Mouse (Mus musculus) C2C12 (cell line): Measurements from ENCODE around the gene Ggt5. TPM values are rescaled to one million over a fixed set of nuclear protein-coding genes. Genes with fewer than 3 reads are reported as not detected.

Experiments used
- H3K27me3 ChIP-seq: one replicate; pipeline ENCODE4 v1.6.1; 2011; ENCODE audit not compliant: control insufficient read depth, insufficient read depth, insufficient read length
- H3K36me3 ChIP-seq: one replicate; pipeline ENCODE4 v1.6.1; 2011; ENCODE audit not compliant: control insufficient read depth, insufficient read depth
- H3K4me3 ChIP-seq: one replicate; pipeline ENCODE4 v1.5.1; 2011; ENCODE audit warnings: mild to moderate bottlenecking, control low read depth; ENCODE audit not compliant: poor library complexity, insufficient read depth, severe bottlenecking
- H3K79me2 ChIP-seq: one replicate; pipeline ENCODE4 v1.6.1; 2011; ENCODE audit not compliant: control insufficient read depth, insufficient read depth
- H3K79me3 ChIP-seq: one replicate; pipeline ENCODE4 v1.6.1; 2011; ENCODE audit warnings: low read depth, control low read depth
- H3ac ChIP-seq: one replicate; pipeline ENCODE3; 2011; ENCODE audit warnings: low read depth; ENCODE audit not compliant: control insufficient read depth, insufficient read length
- CEBPB ChIP-seq: IDR thresholded peaks from one replicate; pipeline ENCODE4 v1.6.1; 2011; ENCODE audit warnings: low read depth, mild to moderate bottlenecking, control low read depth, moderate library complexity
- CTCF ChIP-seq: IDR thresholded peaks from one replicate; pipeline ENCODE4 v1.5.1; 2011; ENCODE audit not compliant: control insufficient read depth, insufficient read depth, insufficient read length
- FOSL1 ChIP-seq: IDR thresholded peaks from one replicate; pipeline ENCODE4 v1.8.0; 2011; ENCODE audit warnings: mild to moderate bottlenecking, low read length; ENCODE audit not compliant: poor library complexity, insufficient read depth, severe bottlenecking
- MAX ChIP-seq: IDR thresholded peaks from one replicate; pipeline ENCODE4 v1.6.1; 2011; ENCODE audit warnings: mild to moderate bottlenecking, control low read depth
- MYOD1 ChIP-seq: IDR thresholded peaks from one replicate; pipeline ENCODE4 v1.6.1; 2011; ENCODE audit warnings: low read depth; ENCODE audit not compliant: control insufficient read depth, insufficient read length
- MYOG ChIP-seq: IDR thresholded peaks from one replicate; pipeline ENCODE4 v1.6.1; 2011; ENCODE audit not compliant: control insufficient read depth, insufficient read length; ENCODE audit errors: extremely low read depth
- USF1 ChIP-seq: IDR thresholded peaks from one replicate; pipeline ENCODE4 v1.6.1; 2011; ENCODE audit warnings: low read depth, mild to moderate bottlenecking, control low read depth, moderate library complexity
- polyA plus RNA-seq: library from polyadenylated mRNA; unstranded; fragments of >200 nt; fragmentation: generic; extraction: Trizol; gene quantifications from one replicate; pipeline ENCODE4 v1.2.1, GENCODE M21; 2012; ENCODE audit warnings: missing spikeins

The Ggt5 gene
- polyA plus RNA-seq, 1 experiment = not detected

- Histone ChIP-seq H3K4me3 (no peak overlapping the region), H3K36me3 (peaks cover 9% of the 10 kb centered on the region), H3K79me2 (no peaks in the 10 kb centered on the region), H3K79me3 (no peaks in the 10 kb centered on the region), H3K27me3 (no peaks in the 10 kb centered on the region), H3ac (no peak overlapping the region)
- TF ChIP-seq MYOG (no peak), CEBPB (no peak), CTCF (no peak), MAX (no peak), FOSL1 (no peak), USF1 (no peak), MYOD1 (no peak)
Observed at GRCm38 (mm10) chr10:75552701-75553450, 36.3 kb upstream of the Ggt5 start.

- no peaks in the 10 kb centered on the region for H3K79me2 ChIP-seq
- H3ac ChIP-seq = no peak overlapping the region
- no peaks in the 10 kb centered on the region for H3K27me3 ChIP-seq
- no peak overlapping the region for H3K4me3 ChIP-seq
- peaks cover 9% of the 10 kb centered on the region for H3K36me3 ChIP-seq
- no peaks in the 10 kb centered on the region for H3K79me3 ChIP-seq
- peak; percentile 58 for TF ChIP-seq CEBPB
- TF ChIP-seq MYOD1 = no peak
Observed at GRCm38 (mm10) chr10:75554090-75554489, 35.0 kb upstream of the Ggt5 start.

GRCm38 (mm10) chr10:75555557-75555956 is 33.6 kb upstream of the Ggt5 start:
- Histone ChIP-seq H3K4me3 (no peak overlapping the region), H3K79me2 (no peaks in the 10 kb centered on the region), H3ac (no peak overlapping the region), H3K27me3 (no peaks in the 10 kb centered on the region), H3K36me3 (peaks cover 9% of the 10 kb centered on the region), H3K79me3 (no peaks in the 10 kb centered on the region)
- no peak for TF ChIP-seq USF1
- no peak for TF ChIP-seq CEBPB
- TF ChIP-seq CTCF = no peak
- no peak for TF ChIP-seq MYOG
- TF ChIP-seq MAX = no peak
- TF ChIP-seq MYOD1 = no peak
- no peak for TF ChIP-seq FOSL1

- no peak for TF ChIP-seq FOSL1
- no peak for TF ChIP-seq CEBPB
- no peak for TF ChIP-seq MYOD1
- TF ChIP-seq MAX = no peak
- TF ChIP-seq CTCF = no peak
- TF ChIP-seq USF1 = no peak
- TF ChIP-seq MYOG = no peak
- H3K36me3 ChIP-seq = peaks cover 9% of the 10 kb centered on the region
Observed at GRCm38 (mm10) chr10:75556026-75556425, 33.1 kb upstream of the Ggt5 start.

GRCm38 (mm10) chr10:75558515-75558914 is 30.6 kb upstream of the Ggt5 start:
- TF ChIP-seq MAX (no peak), MYOD1 (no peak), MYOG (no peak), CEBPB (no peak), FOSL1 (no peak), USF1 (no peak), CTCF (no peak)
- H3K4me3 ChIP-seq = no peak overlapping the region
- H3ac ChIP-seq = no peak overlapping the region

More at GRCm38 (mm10) chr10:75556026-75556425, 33.1 kb upstream of the Ggt5 start:
- Histone ChIP-seq H3ac (no peak overlapping the region), H3K79me2 (no peaks in the 10 kb centered on the region), H3K4me3 (no peak overlapping the region), H3K79me3 (no peaks in the 10 kb centered on the region), H3K27me3 (no peaks in the 10 kb centered on the region)

GRCm38 (mm10) chr10:75559041-75559675 is 30.0 kb upstream of the Ggt5 start:
- H3K79me3 ChIP-seq = no peaks in the 10 kb centered on the region
- peaks cover 9% of the 10 kb centered on the region for H3K36me3 ChIP-seq
- no peaks in the 10 kb centered on the region for H3K27me3 ChIP-seq
- H3ac ChIP-seq = peak overlapping the region; percentile 76
- TF ChIP-seq MYOG (no peak), USF1 (no peak), CTCF (no peak), MAX (no peak), MYOD1 (no peak), CEBPB (no peak), FOSL1 (no peak)
- peak overlapping the region; percentile 34 for H3K4me3 ChIP-seq
- no peaks in the 10 kb centered on the region for H3K79me2 ChIP-seq

More at GRCm38 (mm10) chr10:75558515-75558914, 30.6 kb upstream of the Ggt5 start:
- H3K27me3 ChIP-seq = no peaks in the 10 kb centered on the region
- H3K79me3 ChIP-seq = no peaks in the 10 kb centered on the region
- H3K79me2 ChIP-seq = no peaks in the 10 kb centered on the region
- peaks cover 9% of the 10 kb centered on the region for H3K36me3 ChIP-seq
